Mouse (Mus musculus): ENCODE measurements at regions not wholly inside any gene's neighbourhood (a gene's known extent, or its start where the extent isn't known, plus 50 kb on each side); places are given as distances from the start of the nearest gene placed in this dataset.

DNA sequence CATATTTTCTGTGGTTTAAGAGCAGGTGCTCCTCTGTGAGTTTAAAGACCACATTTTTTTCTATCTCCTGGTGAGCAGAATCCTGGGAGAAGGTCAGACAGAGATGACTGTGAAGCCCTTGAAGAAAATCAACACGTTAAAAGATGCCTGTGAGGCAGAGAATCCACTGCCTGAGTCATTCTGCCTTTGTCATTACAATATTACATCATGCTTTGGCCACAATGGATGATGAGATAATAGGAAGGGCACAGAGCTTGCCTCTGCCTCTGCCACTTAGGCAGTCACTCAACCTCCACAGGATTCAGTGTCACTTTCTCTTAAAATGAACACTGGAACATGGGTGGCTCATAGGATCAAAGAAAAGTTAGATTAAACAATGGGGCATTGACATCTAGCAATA is 117.5 kb upstream of the Fggy start:
- TF ChIP-seq NELFE (IDR thresholded peaks at IDR 0.05; ENCODE audit: low read depth, low read length) (no peak), GABPA (IDR thresholded peaks at IDR 0.05; ENCODE audit: low read depth, low read length) (no peak), EP300 (IDR thresholded peaks at IDR 0.05; ENCODE audit: low read depth in 1 of 2, low read length in 2 of 2) (no peak), USF2 (IDR thresholded peaks at IDR 0.05; ENCODE audit: borderline replicate concordance in 1 of 2, insufficient read depth in 1 of 2, low read depth in 1 of 2, low read length in 2 of 2) (no peak), RCOR1 (IDR thresholded peaks at IDR 0.05; ENCODE audit: low read depth, low read length) (no peak), MAX (IDR thresholded peaks at IDR 0.05; ENCODE audit: low read length) (no peak), GATA1 (IDR thresholded peaks at IDR 0.05; ENCODE audit: low read depth, low read length) (no peak), TAL1 (IDR thresholded peaks at IDR 0.05; ENCODE audit: low read length) (no peak), SIN3A (IDR thresholded peaks at IDR 0.05; ENCODE audit: low read length) (no peak)
- Histone ChIP-seq H3K79me2 (ENCODE audit: control insufficient read depth, insufficient read depth, low read length, poor library complexity) (no peaks in the 10 kb centered on the region), H3K9me3 (replicated peaks; ENCODE audit: insufficient read depth, low read length) (no peaks in the 10 kb centered on the region), H3K4me3 (ENCODE audit: control insufficient read depth in 1 of 2, insufficient read depth in 1 of 2, low read depth in 2 of 2, low read length in 2 of 2) (no peak overlapping the region), H3K27ac (ENCODE audit: control insufficient read depth, low read depth, low read length) (no peak overlapping the region), H3K4me1 (ENCODE audit: control insufficient read depth in 1 of 2, insufficient read depth in 2 of 2, low read length in 2 of 2) (no peaks in the 10 kb centered on the region), H3K27me3 (ENCODE audit: control insufficient read depth in 1 of 2, insufficient read depth in 2 of 2, low read length in 2 of 2) (no peaks in the 10 kb centered on the region), H3K36me3 (ENCODE audit: control insufficient read depth in 1 of 2, insufficient read depth in 2 of 2, low read length in 2 of 2) (no peaks in the 10 kb centered on the region), H3K9ac (ENCODE audit: control insufficient read depth, low read depth, low read length, poor library complexity, severe bottlenecking) (no peak overlapping the region)
- no peak for DNase-seq (ENCODE audit: low read depth, low spot score)

DNA sequence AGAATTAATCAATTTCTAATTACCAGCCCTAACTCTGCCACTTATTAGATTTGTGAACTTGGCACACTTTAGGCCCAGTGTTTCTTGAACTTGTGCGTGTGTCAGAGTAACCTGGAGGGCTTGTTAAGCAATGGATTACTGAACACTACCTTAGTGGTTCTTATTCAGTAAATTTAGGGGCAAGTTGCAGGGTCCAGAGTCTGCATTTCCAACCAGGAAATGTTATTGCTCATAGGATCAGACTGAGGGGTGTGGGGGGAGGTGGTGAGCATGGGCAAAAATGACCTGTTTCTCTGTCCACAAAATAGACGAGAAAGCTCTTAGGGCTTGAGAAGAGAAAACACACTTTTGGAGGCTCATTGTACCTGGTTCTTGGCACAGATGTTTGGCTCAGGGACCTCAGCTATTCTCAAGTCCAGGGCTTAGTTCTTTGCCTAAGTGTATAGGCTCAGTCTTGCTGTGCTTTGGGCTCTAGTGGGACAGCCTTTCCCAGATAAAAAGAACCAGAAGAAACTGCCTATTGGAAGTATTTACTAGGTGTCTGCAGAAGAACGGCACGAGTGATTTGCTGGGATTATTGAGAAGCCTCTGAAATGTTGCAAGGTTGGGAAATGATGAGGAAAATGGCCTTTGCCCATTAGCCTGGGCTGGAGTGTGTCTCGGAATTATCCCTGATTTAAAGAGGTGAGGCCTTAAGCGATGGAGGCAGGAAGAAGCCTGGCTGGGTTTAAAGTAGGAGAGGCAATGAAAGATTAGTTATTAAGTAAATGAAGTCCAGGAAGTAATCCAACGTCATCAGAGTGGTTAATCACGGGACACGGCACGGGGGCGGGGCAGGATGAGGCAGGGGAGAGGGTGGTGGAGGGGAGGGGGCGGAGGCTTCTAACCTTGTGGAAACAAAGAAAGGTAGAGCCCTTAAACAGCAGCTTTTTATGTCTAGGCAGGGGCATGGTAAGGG is 113.2 kb upstream of the Fggy start:
- H3K36me3 ChIP-seq (ENCODE audit: control insufficient read depth in 1 of 2, insufficient read depth in 2 of 2, low read length in 2 of 2) = no peaks in the 10 kb centered on the region
- no peaks in the 10 kb centered on the region for H3K9me3 ChIP-seq (replicated peaks; ENCODE audit: insufficient read depth, low read length)
- no peaks in the 10 kb centered on the region for H3K4me1 ChIP-seq (ENCODE audit: control insufficient read depth in 1 of 2, insufficient read depth in 2 of 2, low read length in 2 of 2)
- no peaks in the 10 kb centered on the region for H3K27me3 ChIP-seq (ENCODE audit: control insufficient read depth in 1 of 2, insufficient read depth in 2 of 2, low read length in 2 of 2)
- no peak overlapping the region for H3K9ac ChIP-seq (ENCODE audit: control insufficient read depth, low read depth, low read length, poor library complexity, severe bottlenecking)
- H3K27ac ChIP-seq (ENCODE audit: control insufficient read depth, low read depth, low read length) = no peak overlapping the region
- no peak for DNase-seq (ENCODE audit: low read depth, low spot score)
- H3K4me3 ChIP-seq (ENCODE audit: control insufficient read depth in 1 of 2, insufficient read depth in 1 of 2, low read depth in 2 of 2, low read length in 2 of 2) = no peak overlapping the region
- TF ChIP-seq USF2 (IDR thresholded peaks at IDR 0.05; ENCODE audit: borderline replicate concordance in 1 of 2, insufficient read depth in 1 of 2, low read depth in 1 of 2, low read length in 2 of 2) = no peak
- no peak for TF ChIP-seq POLR2AphosphoS5 (IDR thresholded peaks at IDR 0.05; ENCODE audit: borderline replicate concordance, low read depth, low read length)
- no peak for TF ChIP-seq TCF12 (IDR thresholded peaks at IDR 0.05; ENCODE audit: low read depth, low read length)
- no peak for TF ChIP-seq HCFC1 (IDR thresholded peaks at IDR 0.05; ENCODE audit: low read depth, low read length)
- TF ChIP-seq GATA1 (IDR thresholded peaks at IDR 0.05; ENCODE audit: low read depth, low read length) = no peak
- TF ChIP-seq TAL1 (IDR thresholded peaks at IDR 0.05; ENCODE audit: low read length) = no peak
- no peak for TF ChIP-seq TBP (IDR thresholded peaks at IDR 0.05; ENCODE audit: low read depth, low read length)
- no peak for TF ChIP-seq MXI1 (IDR thresholded peaks at IDR 0.05; ENCODE audit: low read depth, low read length)
- no peak for TF ChIP-seq MAZ (IDR thresholded peaks at IDR 0.05; ENCODE audit: low read depth, low read length)
- no peak for TF ChIP-seq BHLHE40 (IDR thresholded peaks at IDR 0.05; ENCODE audit: borderline replicate concordance, low read depth, low read length)
- no peak for TF ChIP-seq ZNF384 (IDR thresholded peaks at IDR 0.05; ENCODE audit: low read depth, low read length)
- TF ChIP-seq MAFK (IDR thresholded peaks at IDR 0.05; ENCODE audit: borderline replicate concordance, low read depth, low read length) = no peak
- no peak for TF ChIP-seq ELF1 (IDR thresholded peaks at IDR 0.05; ENCODE audit: low read depth, low read length)
- TF ChIP-seq UBTF (IDR thresholded peaks at IDR 0.05; ENCODE audit: borderline replicate concordance, insufficient read depth, low read depth, low read length) = no peak
- TF ChIP-seq CTCF (IDR thresholded peaks at IDR 0.05 in 2 of 3, conservative IDR thresholded peaks at IDR 0.05 in 1 of 3; ENCODE audit: control insufficient read depth in 1 of 3, insufficient read depth in 1 of 3, low read depth in 2 of 3, low read length in 3 of 3, poor library complexity in 1 of 3, severe bottlenecking in 1 of 3) = no peak
- no peak for TF ChIP-seq ZKSCAN1 (IDR thresholded peaks at IDR 0.05; ENCODE audit: low read depth, low read length)
- no peak for TF ChIP-seq EP300 (IDR thresholded peaks at IDR 0.05; ENCODE audit: low read depth in 1 of 2, low read length in 2 of 2)
- TF ChIP-seq MAX (IDR thresholded peaks at IDR 0.05; ENCODE audit: low read length) = no peak
- no peaks in the 10 kb centered on the region for H3K79me2 ChIP-seq (ENCODE audit: control insufficient read depth, insufficient read depth, low read length, poor library complexity)
